Comparison of ENCODE assay signal across 27 mouse cellular contexts in genomic region chr3:97666154-97666553, GRCm38 (mm10). TPM values are rescaled to one million over a fixed set of nuclear protein-coding genes. Genes with fewer than 3 reads are reported as not detected.
DNase-seq lines count a peak whose midpoint lies in the region; ATAC-seq and TF ChIP-seq lines count a peak whose summit lies in the region.
"Had no signal": no experiment of that assay in that cellular context is flagged by ENCODE, and none has a peak within 500 bp of the region (broad histone marks: within the 10 kb centered on the region; RNA-seq: fewer than 3 reads in every experiment).

No protein-coding gene starts in this region.

- no peaks in the 10 kb centered on the region for H3K9me3 ChIP-seq in heart, embryonic 10.5 days
- H3K9me3 ChIP-seq in liver, embryonic 11.5 days (ENCODE audit: control insufficient read depth, low read length) = no peaks in the 10 kb centered on the region
- H3K9me3 ChIP-seq in hindbrain, embryonic 14.5 days (ENCODE audit: control insufficient read depth, low read length) = no peaks in the 10 kb centered on the region
- H3K9me3 ChIP-seq: embryonic facial prominence, embryonic 15.5 days; forebrain, embryonic 15.5 days; hindbrain, embryonic 12.5 days had no signal

- DNase-seq in heart, embryonic 10.5 days (ENCODE audit: low spot score) = no peak
- DNase-seq in heart, postnatal 10 days = no peak
- DNase-seq in liver, embryonic 11.5 days (ENCODE audit: low spot score) = no peak
- no peak for DNase-seq in liver
- no peak for DNase-seq in hindbrain, embryonic 14.5 days (ENCODE audit: low spot score)
- no peak for DNase-seq in kidney, postnatal 10 days
- DNase-seq: adrenal gland, adult 2 months; adrenal gland, postnatal 25 days; cerebellum, adult 11 months; cerebellum, adult 9-10 months; cerebellum, postnatal 25 days; gastrocnemius, postnatal 14 days; heart, postnatal 36 days; kidney, adult 11 months; kidney, adult 9 months had no signal

- no peak overlapping the region for H3K4me2 ChIP-seq in liver, embryonic 11.5 days
- no peak overlapping the region for H3K4me2 ChIP-seq in hindbrain, embryonic 14.5 days (replicated peaks)
- H3K4me2 ChIP-seq: embryonic facial prominence, embryonic 15.5 days; forebrain, embryonic 15.5 days; hindbrain, embryonic 12.5 days had no signal

- intact Hi-C loops in heart, postnatal 10 days (cut with DNase I) = no loop called here

- H3K4me3 ChIP-seq in heart, embryonic 10.5 days = no peak overlapping the region
- no peak overlapping the region for H3K4me3 ChIP-seq in liver, embryonic 11.5 days (ENCODE audit: low read depth, low read length)
- no peak overlapping the region for H3K4me3 ChIP-seq in bone marrow macrophage, adult 2 months (ENCODE audit: insufficient read depth, low read length)
- no peak overlapping the region for H3K4me3 ChIP-seq in hindbrain, embryonic 14.5 days (replicated peaks; ENCODE audit: low read length)
- H3K4me3 ChIP-seq: embryonic facial prominence, embryonic 15.5 days; forebrain, embryonic 15.5 days; hindbrain, embryonic 12.5 days had no signal

- H3K36me3 ChIP-seq in heart, embryonic 10.5 days = peaks cover 68% of the 10 kb centered on the region
- 0 out of 2 replicates have a peak, but pooled peaks cover 8% of the 10 kb centered on the region for H3K36me3 ChIP-seq in liver, embryonic 11.5 days (ENCODE audit: control insufficient read depth, insufficient read depth, low read length)
- peaks cover 75% of the 10 kb centered on the region for H3K36me3 ChIP-seq in hindbrain, embryonic 14.5 days (replicated peaks; ENCODE audit: control insufficient read depth, insufficient read depth)

- H3K27ac ChIP-seq in heart, embryonic 10.5 days = peak overlapping the region; percentile 57; the same call in 1 of the 2 replicates
- H3K27ac ChIP-seq in liver, embryonic 11.5 days (ENCODE audit: low read depth, low read length) = peak overlapping the region; percentile 34; the same call in 1 of the 2 replicates
- H3K27ac ChIP-seq in bone marrow macrophage, adult 2 months (ENCODE audit: insufficient read depth, low read depth, low read length) = peak overlapping the region; percentile 49
- no peak overlapping the region for H3K27ac ChIP-seq in hindbrain, embryonic 14.5 days
- H3K27ac ChIP-seq: embryonic facial prominence, embryonic 15.5 days; forebrain, embryonic 15.5 days; hindbrain, embryonic 12.5 days; hindbrain, postnatal 0 days had no signal

- no peaks in the 10 kb centered on the region for H3K27me3 ChIP-seq in heart, embryonic 10.5 days (ENCODE audit: insufficient read depth, poor library complexity, severe bottlenecking)
- H3K27me3 ChIP-seq in liver, embryonic 11.5 days (replicated peaks; ENCODE audit: control insufficient read depth, insufficient read depth, low read length) = no peaks in the 10 kb centered on the region
- H3K27me3 ChIP-seq in hindbrain, embryonic 14.5 days (ENCODE audit: control insufficient read depth, insufficient read depth, low read length) = no peaks in the 10 kb centered on the region
- H3K27me3 ChIP-seq: CH12.LX; embryonic facial prominence, embryonic 15.5 days; forebrain, embryonic 15.5 days; hindbrain, embryonic 12.5 days had no signal

- no peak for TF ChIP-seq CTCF in bone marrow macrophage, adult 2 months (IDR thresholded peaks at IDR 0.05; ENCODE audit: low read depth, low read length)

- TF ChIP-seq POLR2A in bone marrow macrophage, adult 2 months (IDR thresholded peaks at IDR 0.05; ENCODE audit: borderline replicate concordance, low read depth, low read length) = no peak

- WGBS in heart, embryonic 10.5 days = 52% methylated on average over 8 of the region's 8 CpGs
- 59% methylated on average over 8 of the region's 8 CpGs for WGBS in liver, embryonic 11.5 days
- 76% methylated on average over 8 of the region's 8 CpGs for WGBS in hindbrain, embryonic 14.5 days

- H3K9ac ChIP-seq in liver, embryonic 11.5 days (ENCODE audit: low read depth, low read length) = no peak overlapping the region
- H3K9ac ChIP-seq in hindbrain, embryonic 14.5 days = no peak overlapping the region
- H3K9ac ChIP-seq: embryonic facial prominence, embryonic 15.5 days; forebrain, embryonic 15.5 days; hindbrain, embryonic 12.5 days had no signal

- peaks cover 34% of the 10 kb centered on the region for H3K4me1 ChIP-seq in heart, embryonic 10.5 days
- H3K4me1 ChIP-seq in liver, embryonic 11.5 days (replicated peaks; ENCODE audit: control insufficient read depth, insufficient read depth, low read length) = 0 out of 2 replicates have a peak, but pooled peaks cover 1% of the 10 kb centered on the region
- peaks cover 19% of the 10 kb centered on the region for H3K4me1 ChIP-seq in bone marrow macrophage, adult 2 months (ENCODE audit: control insufficient read depth, insufficient read depth, low read length)
- H3K4me1 ChIP-seq in hindbrain, embryonic 14.5 days (replicated peaks; ENCODE audit: control insufficient read depth, insufficient read depth, low read length) = no peaks in the 10 kb centered on the region
- H3K4me1 ChIP-seq: embryonic facial prominence, embryonic 15.5 days; forebrain, embryonic 15.5 days; hindbrain, embryonic 12.5 days had no signal

- no peak for ATAC-seq in liver, embryonic 11.5 days (replicated peaks; ENCODE audit: low FRiP score)
- peak; percentile 69 for ATAC-seq in granulocyte monocyte progenitor cell, adult 5-6 weeks (replicated peaks; ENCODE audit: poor library complexity, severe bottlenecking)
- ATAC-seq in hindbrain, embryonic 14.5 days (ENCODE audit: low FRiP score) = no peak
- ATAC-seq: forebrain, embryonic 15.5 days; hindbrain, postnatal 0 days had no signal

RNA-seq across cellular contexts. Expression of gene Prkab2, which starts 8.2 kb away (rescaled TPM):
- polyA plus RNA-seq in heart, embryonic 10.5 days (2016; fragmentation: Nextera tagmentation; extraction: Ambion mirVana) = 16.2 and 25.6 TPM in 2 replicates
- total RNA-seq in heart, postnatal 10 days (2021) = 10 to 100 TPM; 17.5 to 18.8 TPM
- 4.5 and 5.4 TPM in 2 replicates for polyA plus RNA-seq in liver, embryonic 11.5 days (2014; fragmentation: Nextera tagmentation; extraction: Ambion mirVana)
- 8.5 and 9.0 TPM in 2 replicates for polyA plus RNA-seq in bone marrow macrophage, adult 2 months (2012; ENCODE audit: insufficient read depth, insufficient read length, missing spikeins)
- total RNA-seq in granulocyte monocyte progenitor cell, adult 5-6 weeks (2014; fragmentation: Nextera tagmentation) = 4.1 and 10.1 TPM in 2 replicates
- total RNA-seq in granulocyte monocyte progenitor cell, adult 5-6 weeks (2017) = 3.3 and 5.0 TPM in 2 replicates
- 12.3 and 13.8 TPM in 2 replicates for polyA plus RNA-seq in hindbrain, embryonic 14.5 days (2014; fragmentation: Nextera tagmentation; extraction: Ambion mirVana)

RNA-seq across cellular contexts. Expression of gene Gm17651, which starts 8.3 kb away (rescaled TPM):
- not detected in 2 replicates for polyA plus RNA-seq in heart, embryonic 10.5 days (2016; fragmentation: Nextera tagmentation; extraction: Ambion mirVana)
- not detected for total RNA-seq in heart, postnatal 10 days (2021)
- polyA plus RNA-seq in liver, embryonic 11.5 days (2014; fragmentation: Nextera tagmentation; extraction: Ambion mirVana) = not detected in 2 replicates
- not detected in 2 replicates for polyA plus RNA-seq in bone marrow macrophage, adult 2 months (2012; ENCODE audit: insufficient read depth, insufficient read length, missing spikeins)
- total RNA-seq in granulocyte monocyte progenitor cell, adult 5-6 weeks (2014; fragmentation: Nextera tagmentation) = not detected in 2 replicates
- total RNA-seq in granulocyte monocyte progenitor cell, adult 5-6 weeks (2017) = not detected in 2 replicates
- not detected in 2 replicates for polyA plus RNA-seq in hindbrain, embryonic 14.5 days (2014; fragmentation: Nextera tagmentation; extraction: Ambion mirVana)
- total RNA-seq: adrenal gland, adult 2 months; adrenal gland, postnatal 25 days; CH12.LX; gastrocnemius, postnatal 14 days; heart, postnatal 36 days; hindbrain, postnatal 0 days had no signal
- polyA plus RNA-seq: adrenal gland, adult 2 months; embryonic facial prominence, embryonic 15.5 days; forebrain, embryonic 11.5 days; forebrain, embryonic 15.5 days; frontal cortex, adult 2 months; gonadal fat pad, adult 2 months; heart, embryonic 16.5 days; hindbrain, embryonic 12.5 days; hindbrain, postnatal 0 days; intestine, embryonic 14.5 days had no signal

RNA-seq across cellular contexts. Expression of gene Fmo5, which starts 37.5 kb away (rescaled TPM):
- 1.9 and 3.2 TPM in 2 replicates for polyA plus RNA-seq in heart, embryonic 10.5 days (2016; fragmentation: Nextera tagmentation; extraction: Ambion mirVana)
- 1 to 10 TPM; 7.5 to 7.6 TPM for total RNA-seq in heart, postnatal 10 days (2021)
- polyA plus RNA-seq in liver, embryonic 11.5 days (2014; fragmentation: Nextera tagmentation; extraction: Ambion mirVana) = 4.1 and 4.4 TPM in 2 replicates
- polyA plus RNA-seq in bone marrow macrophage, adult 2 months (2012; ENCODE audit: insufficient read depth, insufficient read length, missing spikeins) = 21.5 and 21.9 TPM in 2 replicates
- total RNA-seq in granulocyte monocyte progenitor cell, adult 5-6 weeks (2014; fragmentation: Nextera tagmentation) = 1.8 and 6.8 TPM in 2 replicates
- total RNA-seq in granulocyte monocyte progenitor cell, adult 5-6 weeks (2017) = 1.5 and 1.8 TPM in 2 replicates
- 0.61 and 1.0 TPM in 2 replicates for polyA plus RNA-seq in hindbrain, embryonic 14.5 days (2014; fragmentation: Nextera tagmentation; extraction: Ambion mirVana)

RNA-seq across cellular contexts. Expression of gene Chd1l, which starts 56.2 kb away (rescaled TPM):
- polyA plus RNA-seq in heart, embryonic 10.5 days (2016; fragmentation: Nextera tagmentation; extraction: Ambion mirVana) = 21.7 and 22.8 TPM in 2 replicates
- total RNA-seq in heart, postnatal 10 days (2021) = 10 to 100 TPM; 12.8 to 14.1 TPM
- polyA plus RNA-seq in liver, embryonic 11.5 days (2014; fragmentation: Nextera tagmentation; extraction: Ambion mirVana) = 26.8 and 27.2 TPM in 2 replicates
- polyA plus RNA-seq in bone marrow macrophage, adult 2 months (2012; ENCODE audit: insufficient read depth, insufficient read length, missing spikeins) = 9.7 and 10.6 TPM in 2 replicates
- total RNA-seq in granulocyte monocyte progenitor cell, adult 5-6 weeks (2014; fragmentation: Nextera tagmentation) = 13.7 and 28.1 TPM in 2 replicates
- total RNA-seq in granulocyte monocyte progenitor cell, adult 5-6 weeks (2017) = 48.8 and 55.6 TPM in 2 replicates
- polyA plus RNA-seq in hindbrain, embryonic 14.5 days (2014; fragmentation: Nextera tagmentation; extraction: Ambion mirVana) = 4.9 and 5.3 TPM in 2 replicates
